In genomic region chr3:102311482-102312225, GRCm38 (mm10) we compare ENCODE assay signal across 16 mouse cellular contexts.
DNase-seq lines count a peak whose midpoint lies in the region; ATAC-seq and TF ChIP-seq lines count a peak whose summit lies in the region.
"Had no signal": no experiment of that assay in that cellular context is flagged by ENCODE, and none has a peak within 500 bp of the region (broad histone marks: within the 10 kb centered on the region; RNA-seq: fewer than 3 reads in every experiment).

No protein-coding gene starts in this region.

- H3K36me3 ChIP-seq in kidney, adult 2 months (ENCODE audit: control insufficient read depth, insufficient read depth, low read length) = no peaks in the 10 kb centered on the region
- no peaks in the 10 kb centered on the region for H3K36me3 ChIP-seq in kidney, embryonic 16.5 days (ENCODE audit: insufficient read depth, low read length)
- no peaks in the 10 kb centered on the region for H3K36me3 ChIP-seq in limb, embryonic 10.5 days
- H3K36me3 ChIP-seq: forebrain, embryonic 10.5 days; liver, embryonic 13.5 days; neural tube, embryonic 12.5 days had no signal

- no peak for ATAC-seq in kidney, embryonic 16.5 days (ENCODE audit: low FRiP score, low TSS enrichment)
- ATAC-seq: midbrain, embryonic 16.5 days had no signal

- H3K4me1 ChIP-seq in kidney, adult 2 months (ENCODE audit: control insufficient read depth, insufficient read depth, low read length) = no peaks in the 10 kb centered on the region
- peaks cover 11% of the 10 kb centered on the region; the same call in 1 of the 2 replicates for H3K4me1 ChIP-seq in kidney, embryonic 16.5 days (ENCODE audit: insufficient read depth, low read length)
- no peaks in the 10 kb centered on the region for H3K4me1 ChIP-seq in limb, embryonic 10.5 days
- H3K4me1 ChIP-seq: liver, embryonic 13.5 days; neural tube, embryonic 12.5 days had no signal

- no peak overlapping the region for H3K9ac ChIP-seq in kidney, embryonic 16.5 days (replicated peaks; ENCODE audit: low read length)
- H3K9ac ChIP-seq: hindbrain, embryonic 14.5 days; liver, embryonic 13.5 days; neural tube, embryonic 12.5 days had no signal

- WGBS in kidney, adult 2 months = 48% methylated on average over 15 of the region's 15 CpGs
- WGBS in kidney, embryonic 16.5 days = 40% methylated on average over 15 of the region's 15 CpGs
- 81% methylated on average over 15 of the region's 15 CpGs for WGBS in limb, embryonic 10.5 days

- H3K9me3 ChIP-seq in kidney, embryonic 16.5 days (ENCODE audit: low read length) = no peaks in the 10 kb centered on the region
- no peaks in the 10 kb centered on the region for H3K9me3 ChIP-seq in limb, embryonic 10.5 days (replicated peaks)
- H3K9me3 ChIP-seq: forebrain, embryonic 10.5 days; liver, embryonic 13.5 days; neural tube, embryonic 12.5 days had no signal

- no peak overlapping the region for H3K27ac ChIP-seq in kidney, adult 2 months (ENCODE audit: insufficient read depth, low read depth, low read length)
- no peak overlapping the region for H3K27ac ChIP-seq in kidney, embryonic 16.5 days (ENCODE audit: low read length)
- no peak overlapping the region for H3K27ac ChIP-seq in limb, embryonic 10.5 days
- H3K27ac ChIP-seq: forebrain, embryonic 10.5 days; hindbrain, embryonic 14.5 days; liver, embryonic 13.5 days; neural tube, embryonic 12.5 days had no signal

- H3K4me3 ChIP-seq in kidney, adult 2 months (ENCODE audit: insufficient read depth, low read depth, low read length) = no peak overlapping the region
- H3K4me3 ChIP-seq in kidney, embryonic 16.5 days (ENCODE audit: low read length) = no peak overlapping the region
- no peak overlapping the region for H3K4me3 ChIP-seq in limb, embryonic 10.5 days
- H3K4me3 ChIP-seq: forebrain, embryonic 10.5 days; liver, embryonic 13.5 days; neural tube, embryonic 12.5 days had no signal

- no peak overlapping the region for H3K4me2 ChIP-seq in kidney, embryonic 16.5 days (replicated peaks; ENCODE audit: low read depth, low read length)
- H3K4me2 ChIP-seq: hindbrain, embryonic 14.5 days; liver, embryonic 13.5 days; neural tube, embryonic 12.5 days had no signal

- no peak for TF ChIP-seq POLR2A in kidney, adult 2 months (IDR thresholded peaks at IDR 0.05; ENCODE audit: low read depth, low read length)

- TF ChIP-seq CTCF in kidney, adult 2 months (conservative IDR thresholded peaks at IDR 0.05; ENCODE audit: insufficient read depth, insufficient read length, low read depth, low read length) = no peak

- DNase-seq in cerebellum, postnatal 10 days = peak; percentile 12 to 15
- DNase-seq in cerebellum, postnatal 25 days = no peak
- peak; percentile 13 for DNase-seq in kidney, adult 2 months
- peak; percentile 41 for DNase-seq in Muller cell, postnatal 12 days (ENCODE audit: inconsistent ontology term)
- peak; percentile 24 for DNase-seq in limb, embryonic 10.5 days (ENCODE audit: low spot score)
- DNase-seq in layer of hippocampus, postnatal 10 days (ENCODE audit: low spot score in 2 of 2) = no peak
- no peak for DNase-seq in frontal cortex, adult 2 months (ENCODE audit: extremely low spot score in 1 of 2, low spot score in 1 of 2)
- DNase-seq: cerebellum, adult 2 months; kidney, adult 8-10 months; liver, embryonic 13.5 days; thymus, adult 18-20 months had no signal

- no peaks in the 10 kb centered on the region for H3K27me3 ChIP-seq in kidney, adult 2 months (replicated peaks; ENCODE audit: control insufficient read depth, insufficient read depth, low read length)
- H3K27me3 ChIP-seq in kidney, embryonic 16.5 days (ENCODE audit: insufficient read depth, low read length) = no peaks in the 10 kb centered on the region
- H3K27me3 ChIP-seq in limb, embryonic 10.5 days (ENCODE audit: low read depth, poor library complexity, severe bottlenecking) = no peaks in the 10 kb centered on the region
- H3K27me3 ChIP-seq: liver, embryonic 13.5 days; neural tube, embryonic 12.5 days had no signal

Comparison
In these comparisons a context has a peak if more than half of its experiments do, and no peak if none do; other contexts are left out.
1. DNase-seq: peak in cerebellum, postnatal 10 days (2 of 2), kidney, adult 2 months (single experiment), Muller cell, postnatal 12 days (single experiment) and limb, embryonic 10.5 days (single experiment); none in cerebellum, postnatal 25 days (0 of 2), layer of hippocampus, postnatal 10 days (0 of 2) and frontal cortex, adult 2 months (0 of 2).